Mouse (Mus musculus) liver, adult 2 months (tissue): ENCODE measurements around the gene Sin3a.

Experiments used
- CTCF ChIP-seq: fragments of 200-500 bp; IDR thresholded peaks from 2 replicates; pipeline ENCODE4 v1.5.1; 2011; ENCODE audit warnings: low read depth, low read length, control low read depth
- POLR2A ChIP-seq: fragments of 200-500 bp; IDR thresholded peaks from 2 replicates; pipeline ENCODE4 v1.6.1; 2011; ENCODE audit warnings: low read length, control low read depth; ENCODE audit not compliant: insufficient read depth; ENCODE audit errors: extremely low read depth

DNA sequence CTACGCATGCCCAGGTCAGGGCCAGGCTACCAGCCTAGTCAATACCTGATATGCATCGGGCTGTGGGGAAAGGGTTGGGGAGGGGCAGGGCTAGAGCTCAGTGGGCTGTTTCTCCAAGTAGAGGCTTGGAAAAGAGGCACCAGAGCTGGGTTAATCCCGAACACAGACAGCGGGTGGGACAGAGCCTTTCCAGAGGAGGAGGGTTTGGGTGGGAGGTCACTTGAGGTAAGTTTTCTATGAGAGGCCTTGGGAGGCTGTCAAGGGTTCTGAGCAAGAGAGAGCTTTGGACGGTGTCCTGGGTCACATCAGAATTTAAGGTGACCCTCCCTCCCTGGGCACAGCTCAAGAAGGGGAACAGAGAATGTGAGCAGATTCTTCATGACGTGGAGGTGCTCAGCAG is 66.7 kb downstream of the Sin3a start:
- TF ChIP-seq CTCF: no peak
- no peak for TF ChIP-seq POLR2A
